Mouse (Mus musculus): ENCODE data around the gene Foxc2.
"Not testable (repeated sequence)": the region's sequence is repeated elsewhere in the genome, so short reads cannot be mapped to it uniquely, and the experiment has no call there.

Gene Foxc2

GRCm38 (mm10) chr8:121119635-121120455 lies 3.9 kb downstream of the Foxc2 start:
- no peak for DNase-seq

GRCm38 (mm10) chr8:121120456-121121419 lies 4.8 kb downstream of the Foxc2 start:
- DNase-seq, result no peak

- DNase-seq, result no peak
Observed at GRCm38 (mm10) chr8:121121704-121122103, 5.7 kb downstream of the Foxc2 start.

GRCm38 (mm10) chr8:121122368-121122767 lies 6.4 kb downstream of the Foxc2 start:
- no peak for DNase-seq

GRCm38 (mm10) chr8:121123113-121123512 lies 7.1 kb downstream of the Foxc2 start:
- no peak for DNase-seq

GRCm38 (mm10) chr8:121124547-121125239 lies 8.7 kb downstream of the Foxc2 start:
- DNase-seq, result no peak

- DNase-seq, result peak; percentile 59
Observed at GRCm38 (mm10) chr8:121125311-121125876, 9.4 kb downstream of the Foxc2 start.

GRCm38 (mm10) chr8:121126191-121126590 lies 10.2 kb downstream of the Foxc2 start:
- no peak for DNase-seq

- no peak for DNase-seq
Observed at GRCm38 (mm10) chr8:121126694-121127093, 10.7 kb downstream of the Foxc2 start.

- no peak for DNase-seq
Observed at GRCm38 (mm10) chr8:121127291-121127701, 11.3 kb downstream of the Foxc2 start.

GRCm38 (mm10) chr8:121127756-121128375 lies 11.9 kb downstream of the Foxc2 start, which contains the start of gene Foxl1:
Foxl1 (plus strand) TSS chr8:121127940.
- DNase-seq, result no peak

- no peak for DNase-seq
Observed at GRCm38 (mm10) chr8:121128531-121129264, 12.7 kb downstream of the Foxc2 start.

- DNase-seq, result no peak
Observed at GRCm38 (mm10) chr8:121129265-121129940, 13.4 kb downstream of the Foxc2 start.

GRCm38 (mm10) chr8:121130522-121130921 lies 14.6 kb downstream of the Foxc2 start:
- peak; percentile 42 for DNase-seq

- no peak for DNase-seq
Observed at GRCm38 (mm10) chr8:121132961-121133513, 17.1 kb downstream of the Foxc2 start.

GRCm38 (mm10) chr8:121134102-121134501 lies 18.1 kb downstream of the Foxc2 start:
- no peak for DNase-seq

- no peak for DNase-seq
Observed at GRCm38 (mm10) chr8:121134512-121134911, 18.5 kb downstream of the Foxc2 start.

- no peak for DNase-seq
Observed at GRCm38 (mm10) chr8:121136856-121137255, 20.9 kb downstream of the Foxc2 start.

GRCm38 (mm10) chr8:121145457-121146134 lies 29.6 kb downstream of the Foxc2 start:
- DNase-seq, result not testable (repeated sequence)

All from thymus, postnatal 4 days (tissue).